Mouse (Mus musculus) intestine, embryonic 16.5 days (tissue): Measurements from ENCODE around the gene Bnipl. TPM values are rescaled to one million over a fixed set of nuclear protein-coding genes. Genes with fewer than 3 reads are reported as not detected.

Source experiments
- ATAC-seq: fragments of 200-750 bp; cut with Nextera tagmentation; 2 replicates; pipeline ENCODE4 v1.8.0; 2017; ENCODE audit warnings: moderate TSS enrichment, moderate library complexity
- H3K27ac ChIP-seq: fragments of 300-500 bp; sonication (generic); 2 replicates; pipeline ENCODE4 v1.5.1; 2014; ENCODE audit warnings: mild to moderate bottlenecking, low read length
- H3K27me3 ChIP-seq: fragments of 300-500 bp; sonication (generic); replicated peaks from 2 replicates; pipeline ENCODE4 v1.6.1; 2014; ENCODE audit warnings: low read length, control low read depth, mixed read lengths; ENCODE audit not compliant: control insufficient read depth, insufficient read depth
- H3K36me3 ChIP-seq: fragments of 300-500 bp; sonication (generic); 2 replicates; pipeline ENCODE4 v1.6.1; 2014; ENCODE audit warnings: low read length, control low read depth; ENCODE audit not compliant: control insufficient read depth, insufficient read depth
- H3K4me1 ChIP-seq: fragments of 300-500 bp; sonication (generic); 2 replicates; pipeline ENCODE4 v1.6.1; 2014; ENCODE audit warnings: low read length, control low read depth, mixed read lengths; ENCODE audit not compliant: control insufficient read depth, insufficient read depth
- H3K4me2 ChIP-seq: fragments of 300-500 bp; sonication (generic); 2 replicates; pipeline ENCODE4 v1.6.1; 2014; ENCODE audit warnings: low read depth, low read length, control low read depth
- H3K4me3 ChIP-seq: fragments of 300-500 bp; sonication (generic); 2 replicates; pipeline ENCODE4 v1.5.1; 2014; ENCODE audit warnings: mild to moderate bottlenecking, low read length
- H3K9ac ChIP-seq: fragments of 300-500 bp; sonication (generic); 2 replicates; pipeline ENCODE4 v1.6.1; 2014; ENCODE audit warnings: low read depth, low read length
- H3K9me3 ChIP-seq: fragments of 300-500 bp; sonication (generic); 2 replicates; pipeline ENCODE4 v1.6.1; 2016; ENCODE audit warnings: low read length, control low read depth; ENCODE audit not compliant: control insufficient read depth
- WGBS: fragments of 180-500 bp; shearing (Covaris S2); extraction: QIAGEN DNeasy Blood & Tissue Kit; methylation state at CpG from one replicate; pipeline ENCODE4 v1.1.7; 2014; 5-methylcytosine and 5-hydroxymethylcytosine counted together
- polyA plus RNA-seq: library from polyadenylated mRNA; unstranded; fragments of >200 nt; fragmentation: Nextera tagmentation; extraction: Ambion mirVana; gene quantifications from 2 replicates; pipeline ENCODE4 v1.2.1, GENCODE M21; 2015

Gene Bnipl
- polyA plus RNA-seq, result 0.51 and 0.72 TPM in 2 replicates

DNA sequence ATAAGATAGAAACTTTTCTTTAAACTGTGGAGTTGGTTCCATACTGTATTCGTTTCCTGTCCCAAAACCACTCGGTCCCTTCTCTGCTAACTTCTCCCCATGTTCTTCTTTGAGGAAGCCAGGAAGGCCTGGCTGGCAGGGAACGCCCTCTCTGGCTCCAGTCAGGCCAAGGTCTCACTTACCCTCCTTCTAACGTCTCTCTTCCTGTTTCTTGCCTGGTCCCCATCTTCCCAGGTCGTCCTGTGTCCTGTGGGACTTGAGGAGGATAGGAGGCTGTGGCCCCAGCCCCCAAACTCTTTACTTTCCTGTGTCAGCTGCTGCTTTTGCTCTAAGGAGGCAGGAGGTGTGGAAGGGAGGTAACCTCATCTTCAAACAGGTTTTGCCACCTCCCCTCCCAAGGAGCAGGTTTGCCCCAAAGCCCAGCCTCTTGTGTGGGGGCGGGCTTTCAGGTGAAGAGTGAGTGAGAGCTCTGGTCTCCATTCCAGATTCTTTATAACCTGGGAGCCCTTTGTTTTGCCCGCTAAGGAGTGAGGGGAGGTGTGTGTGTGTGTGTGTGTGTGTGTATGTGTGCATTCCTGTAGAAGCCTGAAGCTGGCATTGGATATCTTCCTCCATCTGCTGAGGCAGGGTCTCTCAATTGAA lies at the start of gene Bnipl:
Bnipl (minus strand) TSS at position 411 of the 642 bp plus-strand sequence.
- Histone ChIP-seq H3K9ac (no peak within 1 kb of the TSS), H3K9me3 (no peaks in the 10 kb centered on the region), H3K4me3 (no peak within 1 kb of the TSS), H3K27ac (no peak within 1 kb of the TSS), H3K27me3 (no peaks in the 10 kb centered on the region), H3K36me3 (no peaks in the 10 kb centered on the region; the same call in 1 of the 2 replicates), H3K4me2 (no peak within 1 kb of the TSS), H3K4me1 (peaks cover 4% of the 10 kb centered on the region; the same call in 1 of the 2 replicates)
- 47% methylated on average over 7 of the region's 7 CpGs for WGBS
- ATAC-seq, result no peak

DNA sequence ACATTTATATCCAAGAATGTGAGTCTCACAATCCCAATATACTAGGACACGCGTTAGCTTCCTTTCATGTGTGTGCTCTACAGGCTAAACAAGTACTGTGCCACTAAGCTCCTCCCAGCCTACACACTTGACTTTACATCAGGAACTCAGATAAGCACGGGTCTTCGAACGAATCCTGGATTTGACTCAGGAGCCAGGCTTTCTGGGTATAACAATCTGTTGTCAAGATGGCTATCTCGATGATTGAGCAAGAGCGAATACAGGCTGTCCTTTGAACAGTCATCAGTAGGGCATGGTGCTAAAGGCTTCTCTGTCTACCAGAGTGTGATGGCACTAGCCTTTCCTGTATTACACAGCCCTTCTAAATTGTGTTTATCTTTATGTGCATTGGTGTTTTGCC lies 47.0 kb upstream of the Bnipl start:
- no peak overlapping the region for H3K9ac ChIP-seq
- H3K36me3 ChIP-seq, result peaks cover 9% of the 10 kb centered on the region; the same call in 1 of the 2 replicates
- H3K4me3 ChIP-seq, result no peak overlapping the region
- no peaks in the 10 kb centered on the region for H3K27me3 ChIP-seq
- 72% methylated on average over 7 of the region's 7 CpGs for WGBS
- H3K4me1 ChIP-seq, result peaks cover 5% of the 10 kb centered on the region; the same call in 1 of the 2 replicates
- no peaks in the 10 kb centered on the region for H3K9me3 ChIP-seq
- H3K27ac ChIP-seq, result peak overlapping the region; percentile 61
- ATAC-seq, result peak; percentile 89
- H3K4me2 ChIP-seq, result no peak overlapping the region

DNA sequence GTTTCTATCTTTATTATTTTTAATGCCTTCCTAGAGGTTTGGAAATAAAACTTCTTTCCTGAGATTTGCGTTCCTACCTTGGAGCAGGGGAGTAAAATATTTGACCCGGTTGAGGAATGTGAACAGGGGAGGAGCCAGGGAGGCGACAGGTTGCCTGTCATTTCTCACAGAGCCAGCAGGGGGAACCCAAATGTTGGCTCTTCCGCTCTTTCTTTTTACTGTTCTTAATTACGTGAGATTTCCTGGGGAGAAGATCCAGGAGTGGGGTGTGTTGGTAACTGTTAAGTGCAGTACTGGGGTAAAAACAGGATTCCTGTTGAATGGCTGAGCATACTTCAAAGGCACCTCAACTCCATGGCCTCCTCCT lies 45.1 kb upstream of the Bnipl start:
- ATAC-seq, result no peak
- H3K27ac ChIP-seq, result no peak overlapping the region
- H3K4me2 ChIP-seq, result no peak overlapping the region
- no peak overlapping the region for H3K9ac ChIP-seq
- H3K9me3 ChIP-seq, result no peaks in the 10 kb centered on the region
- peaks cover 4% of the 10 kb centered on the region; the same call in 1 of the 2 replicates for H3K4me1 ChIP-seq
- no peaks in the 10 kb centered on the region for H3K27me3 ChIP-seq
- no peak overlapping the region for H3K4me3 ChIP-seq
- peaks cover 9% of the 10 kb centered on the region; the same call in 1 of the 2 replicates for H3K36me3 ChIP-seq
- 9% methylated on average over 5 of the region's 5 CpGs for WGBS

DNA sequence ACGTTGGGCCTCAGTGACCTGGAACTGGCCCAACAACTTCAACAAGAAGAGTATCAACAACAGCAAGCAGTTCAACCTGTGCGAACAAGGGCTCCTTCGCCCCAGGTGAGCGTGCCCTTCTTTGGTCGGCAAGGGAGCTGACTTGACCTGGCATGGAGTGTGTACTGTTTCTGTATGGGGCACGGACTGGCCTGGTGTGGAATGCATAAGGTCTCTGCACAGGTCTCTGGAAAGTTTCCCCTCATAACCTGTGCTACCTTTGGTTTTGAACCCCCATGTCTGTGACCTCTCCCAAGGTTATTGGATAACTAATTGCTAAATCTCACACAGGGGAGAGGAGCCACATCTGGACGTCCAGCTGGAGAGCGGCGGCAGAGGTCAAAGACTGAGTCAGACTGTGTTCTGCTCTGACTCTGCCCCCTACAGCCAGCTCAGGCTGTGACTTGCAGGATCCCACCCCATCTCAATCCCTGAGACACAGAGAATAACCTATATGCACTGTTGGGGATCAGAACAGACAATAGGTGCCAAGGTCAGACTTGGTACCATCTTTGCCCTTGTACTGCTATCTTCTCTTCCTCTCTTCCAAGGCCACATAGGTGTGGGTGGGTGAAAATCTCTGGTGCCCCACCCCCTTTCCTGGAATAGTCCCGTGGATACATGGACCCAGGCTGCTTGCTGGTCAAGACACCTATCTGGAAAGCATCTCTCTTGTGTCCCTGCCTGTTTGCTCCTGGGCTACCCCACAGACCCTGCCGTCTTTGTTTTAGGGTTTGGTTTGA lies 44.5 kb upstream of the Bnipl start:
- H3K9me3 ChIP-seq, result no peaks in the 10 kb centered on the region
- no peaks in the 10 kb centered on the region for H3K27me3 ChIP-seq
- H3K4me2 ChIP-seq, result no peak overlapping the region
- H3K4me3 ChIP-seq, result no peak overlapping the region
- peaks cover 9% of the 10 kb centered on the region; the same call in 1 of the 2 replicates for H3K36me3 ChIP-seq
- H3K9ac ChIP-seq, result no peak overlapping the region
- 77% methylated on average over 11 of the region's 11 CpGs for WGBS
- ATAC-seq, result no peak
- peaks cover 2% of the 10 kb centered on the region; the same call in 1 of the 2 replicates for H3K4me1 ChIP-seq
- H3K27ac ChIP-seq, result no peak overlapping the region

DNA sequence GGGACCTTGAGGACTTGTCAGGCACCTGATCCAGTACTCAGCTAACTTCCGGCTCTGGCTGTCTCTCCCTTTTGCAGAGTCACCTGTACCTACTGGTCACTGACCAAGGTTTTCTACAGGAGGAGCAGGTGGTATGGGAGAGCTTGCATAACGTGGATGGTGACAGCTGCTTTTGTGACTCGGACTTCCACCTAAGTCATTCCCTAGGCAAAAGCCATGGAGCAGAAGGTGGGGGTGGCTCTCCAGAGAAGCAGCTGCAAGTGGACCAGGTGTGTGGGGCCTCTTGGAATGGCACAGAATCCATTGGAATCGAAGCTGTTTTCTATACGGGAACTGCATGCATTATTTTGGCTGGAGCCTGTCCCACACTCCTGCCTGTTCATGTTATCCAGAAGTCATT lies 43.7 kb upstream of the Bnipl start:
- no peak overlapping the region for H3K27ac ChIP-seq
- H3K36me3 ChIP-seq, result peaks cover 9% of the 10 kb centered on the region; the same call in 1 of the 2 replicates

DNA sequence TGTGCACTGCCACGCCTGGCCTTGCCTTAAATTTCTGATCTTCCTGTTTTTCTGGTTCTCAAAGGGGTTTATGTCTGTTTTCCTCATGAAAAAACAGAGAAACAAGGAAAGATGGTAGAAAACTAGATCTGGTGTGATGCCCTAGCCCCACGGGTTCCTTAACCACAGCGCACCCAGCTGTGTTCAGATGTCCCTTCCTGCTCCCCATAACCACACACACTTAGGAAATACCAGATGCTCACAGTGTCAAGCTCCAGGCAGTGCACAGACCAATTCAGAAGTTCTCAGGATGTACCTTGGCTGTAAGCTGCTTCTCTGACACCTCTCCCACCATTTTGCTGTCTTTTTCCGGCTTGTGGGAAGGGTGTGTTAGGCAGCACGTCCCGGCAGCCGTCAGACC lies 43.3 kb upstream of the Bnipl start:
- H3K4me1 ChIP-seq, result peaks cover 2% of the 10 kb centered on the region; the same call in 1 of the 2 replicates
- no peak overlapping the region for H3K9ac ChIP-seq
- H3K4me3 ChIP-seq, result no peak overlapping the region
- no peaks in the 10 kb centered on the region for H3K27me3 ChIP-seq
- ATAC-seq, result no peak
- H3K36me3 ChIP-seq, result peaks cover 9% of the 10 kb centered on the region; the same call in 1 of the 2 replicates
- WGBS, result 85% methylated on average over 7 of the region's 7 CpGs
- no peak overlapping the region for H3K4me2 ChIP-seq
- H3K27ac ChIP-seq, result no peak overlapping the region
- H3K9me3 ChIP-seq, result no peaks in the 10 kb centered on the region

More for the DNA sequence above, 43.7 kb upstream of the Bnipl start:
- peaks cover 2% of the 10 kb centered on the region; the same call in 1 of the 2 replicates for H3K4me1 ChIP-seq
- no peak for ATAC-seq
- no peaks in the 10 kb centered on the region for H3K9me3 ChIP-seq
- no peak overlapping the region for H3K4me2 ChIP-seq
- H3K4me3 ChIP-seq, result no peak overlapping the region
- H3K9ac ChIP-seq, result no peak overlapping the region
- WGBS, result 82% methylated on average over 5 of the region's 5 CpGs
- no peaks in the 10 kb centered on the region for H3K27me3 ChIP-seq

DNA sequence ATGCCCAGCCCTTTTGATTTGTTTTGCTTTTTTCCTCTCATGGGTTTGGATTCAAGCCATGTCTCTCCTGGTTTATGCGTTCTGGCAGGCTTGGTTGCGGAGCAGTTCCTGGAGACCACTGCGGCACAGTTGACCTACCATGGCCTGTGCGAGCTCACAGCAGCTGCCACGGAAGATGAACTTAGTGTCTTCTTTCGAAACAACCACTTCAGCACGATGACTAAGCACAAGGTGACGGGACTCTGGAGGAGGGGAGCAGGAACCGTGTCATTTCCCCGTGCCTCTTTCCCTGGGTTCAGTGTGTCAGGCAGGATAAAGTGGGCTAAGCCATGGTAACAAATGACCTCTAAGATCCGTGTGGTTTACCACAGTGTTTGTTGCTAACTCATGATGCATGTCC lies 42.5 kb upstream of the Bnipl start:
- peaks cover 2% of the 10 kb centered on the region; the same call in 1 of the 2 replicates for H3K4me1 ChIP-seq
- no peaks in the 10 kb centered on the region for H3K27me3 ChIP-seq
- peaks cover 9% of the 10 kb centered on the region for H3K36me3 ChIP-seq
- ATAC-seq, result no peak
- H3K27ac ChIP-seq, result no peak overlapping the region
- H3K9ac ChIP-seq, result no peak overlapping the region
- no peaks in the 10 kb centered on the region for H3K9me3 ChIP-seq
- H3K4me3 ChIP-seq, result no peak overlapping the region
- H3K4me2 ChIP-seq, result no peak overlapping the region
- WGBS, result 63% methylated on average over 11 of the region's 11 CpGs

DNA sequence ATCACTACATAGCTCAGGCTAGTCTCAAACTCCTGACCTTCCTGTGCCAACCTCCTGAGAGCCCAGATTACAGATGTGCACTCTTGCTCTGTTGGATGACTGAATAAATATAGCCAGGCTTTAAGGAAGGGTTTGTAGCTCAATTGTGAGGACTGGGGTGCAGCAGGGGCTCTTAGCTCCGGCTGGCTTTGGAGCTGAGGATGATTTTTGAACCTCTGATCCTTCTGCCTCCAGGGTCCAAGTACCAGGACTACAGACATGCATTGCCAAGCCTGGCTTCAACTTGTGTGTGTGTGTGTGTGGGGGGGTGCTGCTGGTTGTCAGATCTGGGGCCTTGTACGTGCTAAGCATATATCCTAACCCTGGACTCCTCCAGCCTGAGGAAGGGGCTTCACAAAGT lies 41.9 kb upstream of the Bnipl start:
- WGBS, result 92% methylated on average over 2 of the region's 2 CpGs
- Histone ChIP-seq H3K4me3 (no peak overlapping the region), H3K27me3 (no peaks in the 10 kb centered on the region), H3K27ac (no peak overlapping the region), H3K4me2 (no peak overlapping the region), H3K36me3 (peaks cover 9% of the 10 kb centered on the region), H3K9me3 (no peaks in the 10 kb centered on the region), H3K9ac (no peak overlapping the region), H3K4me1 (peaks cover 2% of the 10 kb centered on the region; the same call in 1 of the 2 replicates)
- no peak for ATAC-seq

DNA sequence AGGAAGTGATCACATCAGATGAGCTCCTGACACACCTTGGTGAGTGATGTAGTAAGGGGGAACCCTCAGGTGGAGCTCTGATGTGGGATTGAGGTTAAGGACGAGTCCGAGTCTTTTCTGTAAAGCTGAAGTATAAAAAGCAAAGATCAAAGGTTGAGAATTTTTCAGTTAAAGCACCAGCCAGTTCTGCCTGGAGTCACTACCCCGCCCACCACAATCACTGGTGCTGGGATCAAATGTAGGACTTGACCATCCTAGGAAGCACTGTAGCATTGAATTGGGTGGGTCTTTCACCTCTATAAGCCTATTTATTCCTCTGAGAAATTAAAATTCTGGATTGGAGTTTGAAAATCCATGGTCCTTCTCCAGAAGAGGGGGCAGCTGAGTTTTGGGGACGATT lies 40.0 kb upstream of the Bnipl start:
- 69% methylated on average over 4 of the region's 4 CpGs for WGBS
- ATAC-seq, result peak; percentile 32; the same call in 1 of the 2 replicates
- H3K27ac ChIP-seq, result peak overlapping the region; percentile 5; the same call in 1 of the 2 replicates

More for the DNA sequence above, 40.0 kb upstream of the Bnipl start:
- no peak overlapping the region for H3K4me2 ChIP-seq
- peaks cover 2% of the 10 kb centered on the region for H3K4me1 ChIP-seq
- H3K4me3 ChIP-seq, result no peak overlapping the region
- H3K9ac ChIP-seq, result no peak overlapping the region
- peaks cover 4% of the 10 kb centered on the region for H3K36me3 ChIP-seq
- no peaks in the 10 kb centered on the region for H3K9me3 ChIP-seq
- H3K27me3 ChIP-seq, result no peaks in the 10 kb centered on the region
